Mouse (Mus musculus) left cerebral cortex, postnatal 25 days (tissue): ENCODE measurements around the gene Sez6. TPM values are rescaled to one million over a fixed set of nuclear protein-coding genes. Genes with fewer than 3 reads are reported as not detected.

Experiments
- DNase-seq, 2 experiments: peaks; one replicate each; pipeline ENCODE4 v3.0.0; 2022; ENCODE audit warnings: low spot score in 2 of 2, mixed read lengths in 1 of 2
- intact Hi-C: fragments of 180-260 bp; cut with DNase I; formaldehyde crosslinking; loops from one replicate; pipeline ENCODE4 v1.15.1; 2025
- total RNA-seq, 2 experiments: library from RNA; stranded (reverse); gene quantifications; 2 replicates each; pipeline ENCODE4 v1.2.3; 2021

The Sez6 gene
- total RNA-seq, 2 experiments from 2014 or later, result 145 to 168 TPM

- intact Hi-C loops, result loop anchor here (5.0 kb wide), 1 partner anchor 50 kb away; no protein-coding TSS in a partner anchor
Measured at GRCm38 (mm10) chr11:77901775-77902355, 28.7 kb upstream of the Sez6 start.

GRCm38 (mm10) chr11:77903761-77904160, 26.8 kb upstream of the Sez6 start:
- DNase-seq, result no peak
- intact Hi-C loops, result loop anchor here (5.0 kb wide), 1 partner anchor 49 kb away; no protein-coding TSS in a partner anchor

More at GRCm38 (mm10) chr11:77901775-77902355, 28.7 kb upstream of the Sez6 start:
- peak in 1 of 2 experiments; percentile 66 for DNase-seq

DNA sequence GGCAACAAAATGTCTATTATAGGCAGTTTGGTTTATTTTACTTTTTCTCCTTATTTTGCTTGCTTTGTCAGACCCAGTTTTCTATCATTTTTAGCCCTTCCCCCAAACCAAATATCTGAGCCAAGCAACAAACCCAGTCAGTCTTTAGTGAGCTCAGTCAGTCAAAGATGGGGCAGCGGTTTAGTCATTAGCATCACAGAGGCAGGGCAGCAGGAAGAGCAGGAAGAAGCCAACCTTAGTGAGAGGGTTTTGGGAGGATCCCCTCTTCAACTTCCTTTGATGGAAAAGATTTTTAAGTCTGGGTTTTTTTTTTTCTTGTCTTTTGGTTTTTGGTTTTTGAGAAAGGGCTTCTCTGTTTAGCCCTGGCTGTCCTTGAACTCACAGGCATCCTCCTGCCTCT, 25.9 kb upstream of the Sez6 start:
- DNase-seq, result no peak
- intact Hi-C loops, result loop anchor here (5.0 kb wide), 1 partner anchor 48 kb away; no protein-coding TSS in a partner anchor

DNA sequence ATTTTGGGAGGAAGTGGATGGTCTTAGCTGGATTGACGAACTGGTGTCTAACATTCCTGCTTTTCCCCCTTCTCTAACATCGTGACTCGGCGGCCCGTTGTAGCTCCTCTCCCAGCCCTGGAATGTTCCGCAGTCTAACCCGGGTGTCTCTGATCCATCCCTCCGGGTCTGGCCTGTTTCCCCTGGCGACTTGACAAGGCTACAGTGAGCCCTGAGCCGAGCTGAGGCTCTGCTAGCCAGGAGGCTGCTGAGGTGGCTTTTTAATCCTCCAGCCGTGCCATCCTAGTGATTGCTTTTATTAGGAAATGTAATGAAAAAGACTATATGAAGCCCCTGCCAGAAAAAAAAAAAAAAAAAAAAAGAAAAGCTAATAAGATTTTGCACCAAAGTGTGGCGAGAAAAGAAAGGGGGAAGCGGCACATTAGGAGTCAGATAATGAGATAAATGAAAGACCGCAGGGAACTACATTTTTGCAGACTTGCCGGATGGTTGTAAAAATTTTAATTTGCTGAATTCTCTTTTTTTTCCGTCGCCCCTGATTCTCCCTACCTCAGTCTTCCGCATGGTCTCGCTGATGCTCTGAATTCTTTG, 24.4 kb upstream of the Sez6 start:
- no peak for DNase-seq
- intact Hi-C loops, result no loop called here

DNA sequence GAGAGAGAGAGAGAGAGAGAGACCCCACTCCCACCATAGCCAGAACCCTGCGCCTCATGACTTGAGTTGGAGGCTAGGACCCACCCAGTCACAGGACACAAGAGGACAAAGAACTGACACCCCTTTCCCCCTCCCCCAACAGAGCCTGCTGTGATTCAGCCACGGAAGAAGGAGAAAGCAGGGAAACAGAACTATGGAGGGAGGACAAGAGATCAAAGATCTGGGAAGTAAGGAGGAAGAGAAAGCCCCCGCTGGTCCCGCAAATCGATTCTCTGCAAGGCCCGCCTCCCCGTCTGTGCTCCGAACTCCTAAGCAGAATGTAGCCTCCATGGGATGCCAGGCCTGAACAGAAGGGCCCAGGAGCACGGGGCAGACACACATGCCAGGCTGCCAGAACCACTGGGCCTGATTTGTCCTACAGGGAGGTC, 23.8 kb upstream of the Sez6 start:
- no peak for DNase-seq
- intact Hi-C loops, result no loop called here

- no peak for DNase-seq
- intact Hi-C loops, result no loop called here
Measured at GRCm38 (mm10) chr11:77908468-77908867, 22.1 kb upstream of the Sez6 start.

GRCm38 (mm10) chr11:77909376-77909775, 21.2 kb upstream of the Sez6 start:
- no peak for DNase-seq
- intact Hi-C loops, result no loop called here

DNA sequence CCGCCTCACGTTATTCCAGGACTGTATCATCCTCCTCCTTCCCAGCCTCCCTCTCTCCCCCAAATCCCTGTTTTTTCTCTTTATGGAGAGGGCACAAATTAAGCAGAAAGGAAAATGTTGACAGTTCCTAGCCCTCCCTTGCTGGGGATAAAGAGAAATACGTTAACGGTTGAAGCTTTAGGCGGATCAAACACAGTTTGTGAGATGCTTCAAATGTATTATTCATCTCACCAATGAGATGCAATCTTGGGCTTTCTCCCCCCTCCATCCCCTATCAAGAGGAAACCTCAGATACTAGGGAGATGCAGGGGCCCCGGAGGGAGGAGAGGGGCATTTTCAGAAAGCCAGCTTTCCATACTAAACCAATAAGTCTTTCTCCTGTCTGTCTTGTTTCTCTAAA, 20.8 kb upstream of the Sez6 start:
- DNase-seq, result no peak

DNA sequence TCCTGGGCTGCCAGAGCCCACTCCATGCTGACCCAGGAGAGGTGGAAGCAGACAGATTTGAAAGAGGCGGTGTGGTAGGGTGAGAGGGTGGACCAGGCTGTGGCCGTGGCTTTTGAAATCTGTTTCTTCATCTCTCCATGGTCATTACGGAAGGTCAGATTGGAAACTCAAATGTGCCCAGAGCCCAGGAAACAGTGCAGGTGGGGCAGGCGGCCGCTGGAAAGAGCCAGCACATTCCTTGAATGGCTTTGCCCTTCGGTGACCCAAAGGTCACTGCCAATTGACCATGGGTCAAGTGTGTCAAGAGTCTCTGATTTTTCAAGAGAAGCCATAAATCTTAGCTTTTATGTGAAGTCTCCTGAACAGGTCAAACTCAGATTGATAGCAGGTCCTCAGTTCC, 17.1 kb upstream of the Sez6 start:
- no peak for DNase-seq
- intact Hi-C loops, result no loop called here

More for the DNA sequence above, 20.8 kb upstream of the Sez6 start:
- intact Hi-C loops, result no loop called here

DNA sequence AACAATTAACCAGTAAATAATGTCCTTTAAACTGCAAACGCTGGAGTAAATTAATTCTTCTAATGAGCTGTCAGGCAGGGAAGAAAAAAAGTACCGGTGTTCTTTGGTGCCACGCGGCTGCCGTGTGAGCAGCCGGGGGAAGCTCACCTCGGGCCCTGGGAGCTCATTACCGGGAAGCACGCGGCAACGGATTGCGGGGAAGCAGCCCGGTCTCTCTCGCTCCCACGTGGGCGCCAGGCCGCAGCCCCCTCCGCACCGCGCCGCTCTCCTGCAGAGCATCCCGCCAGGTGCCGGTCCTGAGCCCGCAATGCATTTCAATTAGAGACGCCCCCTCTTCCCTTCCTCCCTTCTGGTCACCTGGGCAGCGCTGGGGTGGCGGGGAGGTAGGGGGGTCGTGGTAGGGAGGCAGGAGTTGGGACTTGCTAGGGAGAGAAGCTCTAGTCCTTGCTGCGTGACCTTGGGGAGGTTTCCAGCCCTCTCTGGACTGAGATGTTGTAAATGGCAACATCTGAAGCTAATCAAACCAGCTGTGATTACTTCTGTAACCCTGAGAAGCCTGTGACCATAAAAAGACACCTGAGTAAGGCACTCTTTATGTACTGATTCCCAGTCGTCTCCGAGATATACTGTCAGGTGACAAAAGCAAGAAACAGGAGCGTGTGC, 15.9 kb upstream of the Sez6 start:
- no peak for DNase-seq
- intact Hi-C loops, result no loop called here

GRCm38 (mm10) chr11:77916741-77917140, 13.9 kb upstream of the Sez6 start:
- intact Hi-C loops, result no loop called here
- DNase-seq, result no peak

GRCm38 (mm10) chr11:77917166-77917565, 13.4 kb upstream of the Sez6 start:
- intact Hi-C loops, result no loop called here
- no peak for DNase-seq

GRCm38 (mm10) chr11:77923285-77923684, 7.3 kb upstream of the Sez6 start:
- no peak for DNase-seq
- intact Hi-C loops, result no loop called here

- DNase-seq, result no peak
Measured at GRCm38 (mm10) chr11:77925836-77926657, 4.6 kb upstream of the Sez6 start.

GRCm38 (mm10) chr11:77926666-77927065, 3.9 kb upstream of the Sez6 start:
- no peak for DNase-seq
- intact Hi-C loops, result no loop called here

More at GRCm38 (mm10) chr11:77925836-77926657, 4.6 kb upstream of the Sez6 start:
- intact Hi-C loops, result no loop called here

DNA sequence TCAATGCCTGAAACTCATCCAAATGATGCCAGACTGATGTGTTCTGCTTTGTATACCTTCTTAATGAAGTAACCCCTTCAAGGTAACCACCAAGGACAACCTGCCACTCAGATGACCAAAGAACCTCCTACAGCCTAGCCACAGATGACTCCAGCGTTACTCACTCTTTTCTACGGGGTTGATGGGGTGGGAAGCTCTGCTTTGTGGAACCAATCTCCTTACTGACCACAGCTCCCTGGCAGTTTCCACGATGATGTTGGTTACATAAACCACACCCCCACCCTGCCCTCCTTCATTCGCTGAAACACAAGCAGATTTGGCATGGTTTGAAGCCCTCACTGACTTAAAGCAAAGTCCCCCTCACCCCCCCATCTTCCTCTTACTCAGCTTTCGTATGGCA, 2.8 kb upstream of the Sez6 start:
- DNase-seq, result no peak
- intact Hi-C loops, result no loop called here

DNA sequence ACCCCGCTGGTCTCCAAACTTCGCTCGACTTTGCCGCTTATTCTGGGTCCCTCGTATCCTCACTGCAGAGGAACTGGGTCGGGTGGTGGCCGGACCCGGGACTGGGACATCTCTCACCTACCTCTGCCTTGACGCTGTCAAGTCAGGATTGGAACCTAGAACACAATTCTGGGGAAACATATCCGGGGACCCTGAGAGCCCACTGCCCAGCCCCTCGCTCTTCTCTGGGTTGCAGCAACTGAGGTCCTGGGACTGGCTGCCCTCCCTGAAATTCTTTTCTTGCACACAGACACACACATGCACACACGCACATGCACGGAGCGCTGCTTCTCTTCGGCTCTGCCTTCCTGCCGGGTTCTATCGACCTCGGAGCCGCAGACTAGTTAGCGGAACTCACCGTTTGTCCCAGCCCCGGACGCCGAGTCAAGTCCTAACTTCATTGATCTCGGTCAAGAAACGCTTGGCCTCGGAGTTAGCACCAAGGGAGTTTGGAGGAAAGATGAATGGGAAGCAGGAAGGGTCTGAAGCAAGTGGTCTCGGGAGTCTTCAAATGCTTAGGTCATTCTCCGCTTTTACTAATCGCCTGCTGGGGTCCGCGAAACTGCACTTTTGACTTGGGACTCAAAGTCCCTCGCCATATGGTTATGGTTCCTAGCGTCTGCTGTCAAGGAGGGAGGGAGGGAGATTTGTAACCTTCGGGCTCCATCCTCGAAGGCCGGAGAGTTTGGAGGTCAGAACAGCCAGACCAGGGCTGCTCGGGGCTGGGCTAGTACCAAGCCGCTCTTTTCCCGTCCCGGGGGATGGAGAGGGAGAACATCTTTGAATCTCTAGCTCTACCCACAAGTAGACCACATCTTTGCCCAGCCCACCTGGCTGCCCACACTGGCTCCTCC, 1.2 kb downstream of the Sez6 start:
- no peak for DNase-seq
- intact Hi-C loops, result loop anchor here (2.0 kb wide), 1 partner anchor 37 kb away; the partner anchor contains the start of gene Pipox

DNA sequence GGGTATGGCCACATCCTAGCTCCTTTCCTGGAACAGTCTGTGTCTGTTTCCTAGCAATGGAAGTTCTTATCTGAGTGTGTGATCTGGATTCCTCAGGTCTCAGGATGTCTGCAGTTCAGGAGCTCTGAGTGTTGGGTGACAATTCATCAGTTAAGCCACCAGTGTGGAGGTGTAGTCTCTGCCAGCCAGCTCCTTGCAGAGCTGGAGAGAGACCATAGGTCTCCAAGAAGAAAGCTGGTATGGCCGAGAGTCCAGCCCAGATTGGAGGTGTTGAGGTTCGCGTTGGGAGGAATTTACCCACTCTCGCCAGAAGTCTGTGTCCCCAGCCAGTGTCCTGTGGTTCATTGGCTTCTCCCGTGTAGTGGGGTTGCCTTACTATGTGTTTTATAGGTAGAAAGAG, 2.0 kb downstream of the Sez6 start:
- intact Hi-C loops, result no loop called here
- DNase-seq, result no peak

GRCm38 (mm10) chr11:77934111-77934521, 3.5 kb downstream of the Sez6 start:
- no peak for DNase-seq
- intact Hi-C loops, result no loop called here
